Mouse (Mus musculus) small intestine, adult 2 months (tissue): ENCODE results near the gene Pax8.

Experiments used
- CTCF ChIP-seq: fragments of 200-500 bp; IDR thresholded peaks from 2 replicates; pipeline ENCODE4 v1.5.1; 2012; ENCODE audit warnings: low read depth, mild to moderate bottlenecking, control low read depth, inconsistent platforms, low read length, moderate library complexity, mixed read lengths; ENCODE audit not compliant: insufficient replicate concordance, insufficient read length; ENCODE audit errors: extremely low read depth
- POLR2A ChIP-seq: fragments of 200-500 bp; IDR thresholded peaks from 2 replicates; pipeline ENCODE4 v1.6.1; 2012; ENCODE audit warnings: low read depth, mild to moderate bottlenecking, control low read depth, inconsistent platforms, low read length, moderate library complexity

GRCm38 (mm10) chr2:24473641-24474511 is 1.5 kb downstream of the Pax8 start:
- no peak for TF ChIP-seq POLR2A
- TF ChIP-seq CTCF, result no peak
